Mouse (Mus musculus) CH12.LX (cell line): ENCODE data around the gene Cdk14.

Experiments used
- BHLHE40 ChIP-seq: IDR thresholded peaks from 2 replicates; pipeline ENCODE4 v1.6.1; 2011; ENCODE audit warnings: mild to moderate bottlenecking, low read depth, low read length, improper control_type of control experiment
- CTCF ChIP-seq, 2 experiments: IDR thresholded peaks in 1 of 2; conservative IDR thresholded peaks in 1 of 2; 2 replicates each; pipeline ENCODE4 v1.5.1; 2011 to 2012; ENCODE audit warnings: low read depth in 2 of 2, low read length in 2 of 2, improper control_type of control experiment in 1 of 2, inconsistent platforms in 1 of 2, mild to moderate bottlenecking in 1 of 2, moderate library complexity in 1 of 2
- NELFE ChIP-seq: IDR thresholded peaks from 2 replicates; pipeline ENCODE4 v1.6.1; 2011; ENCODE audit warnings: low read depth, low read length, improper control_type of control experiment
- POLR2A ChIP-seq: IDR thresholded peaks from 2 replicates; pipeline ENCODE4 v1.6.1; 2011; ENCODE audit warnings: low read depth, mild to moderate bottlenecking, improper control_type of control experiment, low read length

DNA sequence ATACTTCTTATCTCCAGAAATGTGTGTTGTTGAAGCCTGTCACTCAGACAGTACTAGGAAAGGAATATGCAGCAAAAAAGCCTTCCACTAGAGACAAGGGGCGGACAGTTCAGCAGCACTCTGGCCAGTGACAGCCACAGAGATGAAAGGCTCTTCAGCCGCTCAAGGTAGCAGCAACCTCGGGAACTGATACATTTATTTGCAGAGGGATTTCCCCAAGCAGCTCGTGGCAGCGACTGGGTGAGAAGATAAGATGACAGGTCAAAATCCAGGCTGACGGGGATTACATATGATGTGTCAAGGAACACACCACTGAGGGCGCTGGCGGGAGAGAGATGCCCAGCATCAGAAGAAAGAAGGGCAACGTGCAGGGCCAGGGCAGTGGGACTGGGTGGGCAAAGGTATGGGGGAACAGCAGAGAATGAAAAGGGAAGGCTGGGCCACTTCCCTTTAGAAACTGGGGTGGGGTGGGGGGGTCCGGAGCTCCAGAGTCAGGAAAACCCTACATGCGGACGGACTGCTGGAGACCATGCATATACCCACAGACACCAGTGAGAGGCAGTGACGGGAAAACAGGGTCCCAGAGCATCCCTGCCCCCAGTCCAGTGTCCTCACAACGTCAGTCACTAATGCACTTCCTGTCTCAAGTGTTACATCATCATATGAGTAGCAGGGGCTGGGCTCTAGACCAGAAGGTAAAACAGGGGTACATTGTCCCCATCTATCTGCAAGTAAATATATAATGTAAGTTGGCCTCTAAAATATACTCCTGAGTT lies 51.5 kb downstream of the Cdk14 start:
- TF ChIP-seq CTCF (conservative IDR thresholded peaks at IDR 0.05 in 1 of 2, IDR thresholded peaks at IDR 0.05 in 1 of 2; ENCODE audit: low read depth in 2 of 2, low read length in 2 of 2) (peak in 1 of 2 experiments; percentile 25; a peak in 1 of 4 replicates), NELFE (peak; percentile 49; the same call in 1 of the 2 replicates), BHLHE40 (0 out of 2 replicates have a peak, but pooled peaks have one; percentile 14), POLR2A (peak; percentile 39)
